Mouse (Mus musculus) embryonic facial prominence, embryonic 15.5 days (tissue): Measurements from ENCODE around the gene Lnx1. TPM values are rescaled to one million over a fixed set of nuclear protein-coding genes. Genes with fewer than 3 reads are reported as not detected.
A peak's percentile ranks its signal among the peaks of the same experiment; 100 is the strongest.

Source experiments
- ATAC-seq: fragments of 200-750 bp; cut with Nextera tagmentation; 2 replicates; pipeline ENCODE4 v1.8.0; 2017; ENCODE audit warnings: low read depth, moderate TSS enrichment; ENCODE audit not compliant: insufficient number of reproducible peaks, low FRiP score, low TSS enrichment
- H3K27ac ChIP-seq: fragments of 300-500 bp; sonication (generic); replicated peaks from 2 replicates; pipeline ENCODE4 v1.5.1; 2015; ENCODE audit warnings: mild to moderate bottlenecking, inconsistent platforms
- H3K27me3 ChIP-seq: fragments of 300-500 bp; sonication (generic); 2 replicates; pipeline ENCODE4 v1.6.1; 2015; ENCODE audit warnings: inconsistent platforms
- H3K36me3 ChIP-seq: fragments of 300-500 bp; sonication (generic); 2 replicates; pipeline ENCODE4 v1.6.1; 2015; ENCODE audit warnings: mild to moderate bottlenecking, inconsistent platforms
- H3K4me1 ChIP-seq: fragments of 300-500 bp; sonication (generic); 2 replicates; pipeline ENCODE4 v1.6.1; 2015; ENCODE audit warnings: inconsistent platforms
- H3K4me2 ChIP-seq: fragments of 300-500 bp; sonication (generic); replicated peaks from 2 replicates; pipeline ENCODE4 v1.6.1; 2015; ENCODE audit warnings: mild to moderate bottlenecking, inconsistent platforms
- H3K4me3 ChIP-seq: fragments of 300-500 bp; sonication (generic); replicated peaks from 2 replicates; pipeline ENCODE4 v1.5.1; 2015; ENCODE audit warnings: mild to moderate bottlenecking, inconsistent platforms
- H3K9ac ChIP-seq: fragments of 300-500 bp; sonication (generic); 2 replicates; pipeline ENCODE4 v1.6.1; 2015; ENCODE audit warnings: inconsistent platforms
- H3K9me3 ChIP-seq: fragments of 300-500 bp; sonication (generic); replicated peaks from 2 replicates; pipeline ENCODE4 v1.6.1; 2016; ENCODE audit warnings: inconsistent platforms
- WGBS: fragments of 180-500 bp; shearing (Covaris S2); methylation state at CpG from one replicate; pipeline ENCODE4 v1.1.7; 2015; 5-methylcytosine and 5-hydroxymethylcytosine counted together
- polyA plus RNA-seq: library from polyadenylated mRNA; unstranded; fragments of >200 nt; fragmentation: Nextera tagmentation; extraction: Ambion mirVana; gene quantifications from 2 replicates; pipeline ENCODE4 v1.2.1, GENCODE M21; 2015

The Lnx1 gene
- polyA plus RNA-seq: 3.6 and 4.4 TPM in 2 replicates

GRCm38 (mm10) chr5:74702766-74703165, at the start of gene Lnx1:
Lnx1 (minus strand) TSS chr5:74702912.
- 54% methylated on average over 11 of the region's 11 CpGs for WGBS
- Histone ChIP-seq H3K4me3 (0 out of 2 replicates have a peak within 1 kb of the TSS, but pooled peaks have one; percentile 39), H3K9ac (no peak within 1 kb of the TSS), H3K4me1 (peaks cover 38% of the 10 kb centered on the region), H3K27ac (peak within 1 kb of the TSS; percentile 73; the same call in 1 of the 2 replicates), H3K36me3 (no peaks in the 10 kb centered on the region), H3K4me2 (peak within 1 kb of the TSS; percentile 47), H3K9me3 (no peaks in the 10 kb centered on the region), H3K27me3 (no peaks in the 10 kb centered on the region)
- ATAC-seq: peak; percentile 58

- no peak for ATAC-seq
- H3K9me3 ChIP-seq: no peaks in the 10 kb centered on the region
- peaks cover 12% of the 10 kb centered on the region; the same call in 1 of the 2 replicates for H3K4me1 ChIP-seq
- H3K4me3 ChIP-seq: no peak overlapping the region
- 0 out of 2 replicates have a peak overlapping the region, but pooled peaks have one; percentile 12 for H3K27ac ChIP-seq
- H3K27me3 ChIP-seq: no peaks in the 10 kb centered on the region
- H3K36me3 ChIP-seq: no peaks in the 10 kb centered on the region
- 67% methylated on average over 5 of the region's 5 CpGs for WGBS
- no peak overlapping the region for H3K9ac ChIP-seq
- H3K4me2 ChIP-seq: no peak overlapping the region
Measured at GRCm38 (mm10) chr5:74750501-74750900, 47.8 kb upstream of the Lnx1 start.

GRCm38 (mm10) chr5:74747476-74747875, 44.8 kb upstream of the Lnx1 start:
- H3K27ac ChIP-seq: no peak overlapping the region
- no peaks in the 10 kb centered on the region for H3K9me3 ChIP-seq
- 85% methylated on average over 3 of the region's 3 CpGs for WGBS
- H3K36me3 ChIP-seq: no peaks in the 10 kb centered on the region
- H3K4me3 ChIP-seq: no peak overlapping the region
- no peak overlapping the region for H3K4me2 ChIP-seq
- no peak overlapping the region for H3K9ac ChIP-seq
- 0 out of 2 replicates have a peak, but pooled peaks cover under 1% of the 10 kb centered on the region for H3K4me1 ChIP-seq
- ATAC-seq: no peak
- H3K27me3 ChIP-seq: no peaks in the 10 kb centered on the region

- 82% methylated on average over 9 of the region's 9 CpGs for WGBS
- no peak overlapping the region for H3K9ac ChIP-seq
Measured at GRCm38 (mm10) chr5:74740951-74741350, 38.2 kb upstream of the Lnx1 start.

GRCm38 (mm10) chr5:74739435-74739834, 36.7 kb upstream of the Lnx1 start:
- Histone ChIP-seq H3K27ac (0 out of 2 replicates have a peak overlapping the region, but pooled peaks have one; percentile 2), H3K27me3 (no peaks in the 10 kb centered on the region), H3K36me3 (no peaks in the 10 kb centered on the region), H3K9me3 (no peaks in the 10 kb centered on the region), H3K9ac (no peak overlapping the region), H3K4me1 (peaks cover 19% of the 10 kb centered on the region), H3K4me2 (no peak overlapping the region), H3K4me3 (no peak overlapping the region)
- 11% methylated on average over 12 of the region's 12 CpGs for WGBS
- no peak for ATAC-seq

More at GRCm38 (mm10) chr5:74740951-74741350, 38.2 kb upstream of the Lnx1 start:
- no peak for ATAC-seq
- Histone ChIP-seq H3K27me3 (no peaks in the 10 kb centered on the region), H3K36me3 (no peaks in the 10 kb centered on the region), H3K4me1 (peaks cover 15% of the 10 kb centered on the region), H3K27ac (no peak overlapping the region), H3K4me2 (no peak overlapping the region), H3K4me3 (no peak overlapping the region), H3K9me3 (no peaks in the 10 kb centered on the region)

- Histone ChIP-seq H3K4me3 (no peak overlapping the region), H3K27ac (no peak overlapping the region; the same call in 1 of the 2 replicates), H3K36me3 (no peaks in the 10 kb centered on the region), H3K4me2 (no peak overlapping the region), H3K9me3 (no peaks in the 10 kb centered on the region), H3K27me3 (no peaks in the 10 kb centered on the region), H3K4me1 (peaks cover 22% of the 10 kb centered on the region), H3K9ac (no peak overlapping the region)
- peak; percentile 56; the same call in 1 of the 2 replicates for ATAC-seq
- 64% methylated on average over 3 of the region's 3 CpGs for WGBS
Measured at GRCm38 (mm10) chr5:74738312-74738711, 35.6 kb upstream of the Lnx1 start.

GRCm38 (mm10) chr5:74733885-74734558, 31.3 kb upstream of the Lnx1 start:
- H3K36me3 ChIP-seq: no peaks in the 10 kb centered on the region
- no peak overlapping the region for H3K4me2 ChIP-seq
- H3K9me3 ChIP-seq: no peaks in the 10 kb centered on the region
- WGBS: 33% methylated on average over 7 of the region's 7 CpGs
- no peak overlapping the region for H3K9ac ChIP-seq
- no peak overlapping the region for H3K27ac ChIP-seq
- peaks cover 15% of the 10 kb centered on the region for H3K4me1 ChIP-seq
- H3K27me3 ChIP-seq: no peaks in the 10 kb centered on the region
- ATAC-seq: peak; percentile 65; the same call in 1 of the 2 replicates
- H3K4me3 ChIP-seq: no peak overlapping the region

- no peak overlapping the region for H3K9ac ChIP-seq
- H3K27me3 ChIP-seq: no peaks in the 10 kb centered on the region
- H3K9me3 ChIP-seq: no peaks in the 10 kb centered on the region
- H3K36me3 ChIP-seq: no peaks in the 10 kb centered on the region
- H3K4me2 ChIP-seq: no peak overlapping the region
- peaks cover 11% of the 10 kb centered on the region for H3K4me1 ChIP-seq
- WGBS: 53% methylated on average over 8 of the region's 8 CpGs
- no peak overlapping the region for H3K27ac ChIP-seq
- no peak overlapping the region for H3K4me3 ChIP-seq
- ATAC-seq: no peak
Measured at GRCm38 (mm10) chr5:74732613-74733012, 29.9 kb upstream of the Lnx1 start.

GRCm38 (mm10) chr5:74730601-74731000, 27.9 kb upstream of the Lnx1 start:
- Histone ChIP-seq H3K36me3 (no peaks in the 10 kb centered on the region), H3K27ac (no peak overlapping the region), H3K4me1 (peaks cover 11% of the 10 kb centered on the region), H3K4me2 (no peak overlapping the region), H3K9ac (no peak overlapping the region), H3K4me3 (no peak overlapping the region), H3K27me3 (no peaks in the 10 kb centered on the region), H3K9me3 (no peaks in the 10 kb centered on the region)
- ATAC-seq: no peak
- 80% methylated on average over 5 of the region's 5 CpGs for WGBS

GRCm38 (mm10) chr5:74729567-74729966, 26.9 kb upstream of the Lnx1 start:
- no peak for ATAC-seq

GRCm38 (mm10) chr5:74728186-74728585, 25.5 kb upstream of the Lnx1 start:
- H3K9me3 ChIP-seq: no peaks in the 10 kb centered on the region
- 77% methylated on average over 6 of the region's 6 CpGs for WGBS
- peaks cover 3% of the 10 kb centered on the region; the same call in 1 of the 2 replicates for H3K4me1 ChIP-seq
- H3K27ac ChIP-seq: no peak overlapping the region
- H3K27me3 ChIP-seq: no peaks in the 10 kb centered on the region
- H3K9ac ChIP-seq: no peak overlapping the region
- H3K4me2 ChIP-seq: no peak overlapping the region
- H3K36me3 ChIP-seq: no peaks in the 10 kb centered on the region
- no peak overlapping the region for H3K4me3 ChIP-seq
- ATAC-seq: no peak

More at GRCm38 (mm10) chr5:74729567-74729966, 26.9 kb upstream of the Lnx1 start:
- Histone ChIP-seq H3K4me2 (no peak overlapping the region), H3K4me1 (peaks cover 8% of the 10 kb centered on the region), H3K9ac (no peak overlapping the region), H3K27me3 (no peaks in the 10 kb centered on the region), H3K27ac (no peak overlapping the region), H3K9me3 (no peaks in the 10 kb centered on the region), H3K4me3 (no peak overlapping the region), H3K36me3 (no peaks in the 10 kb centered on the region)
- 85% methylated on average over 6 of the region's 6 CpGs for whole genome bisulfite sequencing
